Mouse (Mus musculus): ENCODE data around the gene Mab21l1.

The Mab21l1 gene

DNA sequence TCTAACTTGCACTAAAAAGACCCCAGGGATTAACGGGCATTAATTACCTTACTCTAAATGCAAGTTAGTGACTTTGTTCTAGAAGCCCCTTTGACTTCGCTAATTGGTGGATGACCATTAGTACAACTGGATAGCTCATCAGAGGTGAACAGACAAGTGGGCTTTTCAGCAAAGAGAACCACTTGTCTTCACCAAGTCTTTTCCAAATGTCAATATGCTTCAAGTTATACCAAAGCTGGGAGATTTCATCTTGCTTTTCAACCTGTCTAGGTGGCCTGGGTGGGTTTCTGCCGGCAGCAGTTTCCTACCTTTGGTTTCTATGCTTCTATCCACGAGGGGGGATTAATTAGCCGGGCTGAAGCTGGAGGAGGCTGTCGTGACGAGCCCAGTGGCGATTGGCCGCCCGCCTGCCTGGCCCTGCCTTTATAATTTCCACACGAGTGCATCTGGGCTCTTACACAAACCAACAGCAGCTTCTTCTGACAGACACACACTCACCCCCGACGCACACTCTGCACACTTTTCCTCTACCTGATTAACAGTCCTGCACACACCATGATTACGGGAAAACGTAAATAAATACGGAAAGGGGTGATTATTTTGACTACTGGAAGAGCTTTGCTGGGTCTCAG, at the start of gene Mab21l1:
Gene Mab21l1 (plus strand): TSS at position 455 of the 632 bp plus-strand sequence.
- CTCF ChIA-PET = no interaction called here

GRCm38 (mm10) chr3:55733665-55734064, 48.6 kb upstream of the Mab21l1 start:
- CTCF ChIA-PET = no interaction called here

GRCm38 (mm10) chr3:55741428-55741827, 40.9 kb upstream of the Mab21l1 start:
- CTCF ChIA-PET = no interaction called here

GRCm38 (mm10) chr3:55742218-55742617, 40.1 kb upstream of the Mab21l1 start:
- CTCF ChIA-PET = interaction anchor here (0.6 kb wide), 1 partner anchor 15 kb away, joined by 3 read pairs; no protein-coding TSS in a partner anchor

DNA sequence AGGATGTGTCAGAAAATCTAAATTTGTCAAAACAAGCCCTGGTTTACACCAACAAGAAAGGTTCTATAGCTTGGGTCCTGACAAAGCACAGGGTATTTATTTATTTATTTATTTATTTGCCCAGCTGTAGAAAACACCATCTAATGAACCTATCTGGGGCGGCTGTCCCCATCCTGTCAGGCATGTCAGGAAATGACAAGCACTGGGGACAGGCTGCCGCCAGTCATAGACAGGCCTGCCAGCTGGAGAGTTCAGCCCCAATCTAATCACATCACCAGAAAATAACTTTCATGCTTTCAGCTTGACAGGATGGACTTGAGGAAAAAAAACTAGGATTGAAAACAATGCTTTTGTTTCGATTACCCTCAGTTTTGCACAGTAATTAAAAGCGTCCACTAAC, 39.7 kb upstream of the Mab21l1 start:
- CTCF ChIA-PET = interaction anchor here (0.6 kb wide), 1 partner anchor 15 kb away, joined by 3 read pairs; no protein-coding TSS in a partner anchor

- CTCF ChIA-PET = no interaction called here
Measured at GRCm38 (mm10) chr3:55743885-55744284, 38.4 kb upstream of the Mab21l1 start.

DNA sequence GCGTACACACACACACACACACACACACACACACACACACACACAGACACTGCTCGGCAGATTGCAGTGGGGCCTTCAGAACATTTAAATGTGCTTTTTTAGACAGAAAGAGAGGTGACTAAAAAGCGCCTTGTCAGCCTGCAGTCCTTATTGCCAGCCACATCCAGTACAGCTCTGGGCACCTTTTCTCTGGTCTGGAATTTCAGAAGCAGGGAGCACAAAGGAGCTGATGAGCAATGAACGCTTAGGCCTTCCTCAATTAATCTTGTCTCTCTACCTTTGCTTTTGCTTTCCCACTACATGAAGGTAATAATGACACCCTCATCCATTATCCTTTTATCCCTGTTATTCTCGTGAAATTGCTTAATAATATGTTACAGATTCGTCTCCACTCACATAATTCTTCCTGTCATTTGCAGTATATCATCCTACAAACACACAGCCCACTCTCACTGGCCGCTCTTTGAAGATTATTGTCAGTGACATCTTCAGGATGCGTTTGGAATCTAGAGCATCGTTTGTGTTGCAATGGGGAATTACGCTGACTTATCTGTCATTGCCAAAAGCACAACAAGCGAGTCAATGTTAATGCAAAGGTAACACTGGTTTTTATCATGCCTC, 31.8 kb upstream of the Mab21l1 start:
- CTCF ChIA-PET = no interaction called here

GRCm38 (mm10) chr3:55751363-55751762, 30.9 kb upstream of the Mab21l1 start:
- CTCF ChIA-PET = no interaction called here

DNA sequence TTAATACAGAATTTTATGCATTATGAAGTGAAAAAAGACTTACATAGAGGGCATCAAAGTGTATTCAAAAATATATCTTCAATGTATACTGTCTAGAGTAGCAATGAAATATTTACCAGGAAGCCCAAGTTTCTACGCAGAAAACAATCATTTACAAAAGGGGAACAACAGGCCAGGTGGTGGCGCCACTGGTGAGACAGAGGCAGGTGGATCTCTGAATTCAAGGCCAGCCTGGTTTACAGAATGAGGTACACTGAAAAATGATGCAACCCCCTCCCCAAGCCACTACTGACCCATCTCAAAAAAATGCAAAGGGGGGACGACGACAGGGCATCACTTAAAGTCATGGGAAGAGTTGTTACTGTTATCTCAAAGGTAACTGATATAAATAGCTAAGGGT, 29.8 kb upstream of the Mab21l1 start:
- CTCF ChIA-PET = no interaction called here

DNA sequence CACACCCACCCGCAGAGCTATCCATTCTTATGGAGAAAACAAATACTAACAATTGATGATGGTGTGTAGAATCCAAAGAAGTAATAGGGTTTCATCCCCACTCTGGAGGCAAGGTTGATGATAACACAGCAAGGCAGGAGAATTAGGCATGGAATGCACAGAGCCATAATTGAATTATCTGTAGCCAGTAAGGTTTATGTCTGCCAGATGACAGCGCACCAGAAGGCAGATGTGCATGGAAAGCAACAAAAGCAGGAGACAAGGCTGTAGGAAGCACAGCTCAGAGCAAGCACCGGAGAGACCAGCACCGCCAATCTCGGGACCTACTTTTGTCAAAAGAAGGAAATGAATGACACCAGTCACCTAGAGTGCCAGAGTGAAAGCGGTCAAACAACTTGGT, 28.4 kb upstream of the Mab21l1 start:
- CTCF ChIA-PET = no interaction called here

GRCm38 (mm10) chr3:55754981-55755608, 27.2 kb upstream of the Mab21l1 start:
- CTCF ChIA-PET = no interaction called here

DNA sequence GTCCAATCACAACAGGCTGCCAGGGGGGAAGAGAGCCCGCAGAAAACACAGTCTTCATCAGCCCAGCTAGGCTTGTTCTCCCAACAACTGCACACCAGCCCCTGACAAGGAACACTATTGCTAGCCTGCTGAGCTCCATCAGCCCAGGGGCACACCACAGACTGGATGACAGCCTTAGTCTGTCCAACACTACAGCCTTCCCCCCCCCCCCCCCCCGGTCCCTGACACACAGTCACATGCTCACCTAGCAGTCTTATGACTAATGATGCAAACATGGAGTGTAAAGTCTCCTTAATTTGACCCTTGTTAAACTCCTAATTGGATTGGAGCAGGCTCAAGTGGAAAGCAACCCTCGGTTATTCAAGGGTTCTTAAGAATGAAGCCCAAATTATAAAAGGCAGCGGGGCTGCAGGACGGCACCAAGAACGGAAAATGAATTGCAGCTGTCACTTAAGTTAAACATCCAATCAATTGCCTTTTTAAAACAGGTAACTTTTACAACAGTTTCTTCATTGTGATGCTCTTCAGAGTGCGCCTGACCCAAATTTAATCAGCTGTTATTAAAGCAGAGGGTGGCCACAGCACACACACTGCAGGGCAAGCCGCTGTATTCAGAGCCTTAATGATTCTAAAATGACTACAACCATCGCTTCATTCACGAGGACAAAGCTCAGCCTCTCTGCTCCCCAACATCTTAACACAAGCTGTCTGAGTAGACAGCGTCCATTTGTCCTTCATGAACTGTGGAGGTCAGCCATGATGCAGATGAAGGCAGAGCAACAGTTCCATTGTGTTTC, 26.3 kb upstream of the Mab21l1 start:
- CTCF ChIA-PET = interaction anchor here (0.5 kb wide), 1 partner anchor 10 kb away, joined by 3 read pairs; no protein-coding TSS in a partner anchor

DNA sequence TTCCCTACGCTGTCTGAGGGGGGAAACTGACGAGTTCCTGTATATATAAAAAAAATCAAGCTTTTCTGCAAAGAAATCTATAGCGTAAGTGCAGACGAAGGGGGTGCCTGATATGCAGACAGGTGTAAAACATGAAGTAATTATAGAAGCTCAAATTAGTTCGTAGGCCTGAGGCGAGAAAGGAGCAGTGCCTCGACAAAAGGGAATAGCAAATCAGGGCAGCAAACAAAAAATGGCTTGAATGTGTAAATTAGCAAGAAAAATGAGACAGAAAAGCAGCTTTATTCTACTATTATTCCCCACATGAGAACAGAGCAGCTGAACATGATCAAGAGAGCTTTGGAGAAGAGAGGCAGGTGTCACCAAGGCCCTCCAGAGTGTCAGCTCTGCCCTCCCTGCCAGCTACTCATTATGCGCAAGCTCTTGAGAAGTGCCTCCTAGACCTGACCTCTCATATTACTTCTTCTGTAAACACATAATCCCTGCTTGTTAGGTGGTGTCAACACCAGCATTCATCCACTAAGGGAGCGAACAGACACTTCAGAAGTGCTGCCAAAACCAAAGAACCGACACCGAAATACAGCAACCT, 25.6 kb upstream of the Mab21l1 start:
- CTCF ChIA-PET = interaction anchor here (0.5 kb wide), 1 partner anchor 9 kb away, joined by 3 read pairs; no protein-coding TSS in a partner anchor

GRCm38 (mm10) chr3:55758297-55758696, 24.0 kb upstream of the Mab21l1 start:
- CTCF ChIA-PET = no interaction called here

GRCm38 (mm10) chr3:55763591-55763990, 18.7 kb upstream of the Mab21l1 start:
- CTCF ChIA-PET = no interaction called here

DNA sequence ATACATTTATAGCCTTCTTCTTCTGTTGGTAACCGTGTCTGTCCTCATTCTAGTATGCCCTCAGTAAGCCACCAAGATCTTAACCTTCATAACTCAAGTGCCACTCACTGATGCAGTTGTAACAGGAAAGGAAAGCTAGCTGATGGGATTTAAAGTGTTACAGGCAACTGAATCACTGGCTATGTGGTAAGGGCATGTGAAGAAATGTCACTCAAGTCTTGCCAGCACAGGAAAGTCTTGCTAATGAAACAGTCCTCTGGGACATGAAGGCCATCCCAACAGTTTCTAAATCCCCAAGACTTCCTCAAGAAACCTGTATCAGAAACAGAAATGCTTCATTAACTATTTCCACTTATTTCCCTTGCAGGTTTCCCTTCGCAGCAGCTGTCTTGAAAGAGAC, 13.7 kb upstream of the Mab21l1 start:
- CTCF ChIA-PET = no interaction called here

- CTCF ChIA-PET = no interaction called here
Measured at GRCm38 (mm10) chr3:55769308-55769707, 13.0 kb upstream of the Mab21l1 start.

DNA sequence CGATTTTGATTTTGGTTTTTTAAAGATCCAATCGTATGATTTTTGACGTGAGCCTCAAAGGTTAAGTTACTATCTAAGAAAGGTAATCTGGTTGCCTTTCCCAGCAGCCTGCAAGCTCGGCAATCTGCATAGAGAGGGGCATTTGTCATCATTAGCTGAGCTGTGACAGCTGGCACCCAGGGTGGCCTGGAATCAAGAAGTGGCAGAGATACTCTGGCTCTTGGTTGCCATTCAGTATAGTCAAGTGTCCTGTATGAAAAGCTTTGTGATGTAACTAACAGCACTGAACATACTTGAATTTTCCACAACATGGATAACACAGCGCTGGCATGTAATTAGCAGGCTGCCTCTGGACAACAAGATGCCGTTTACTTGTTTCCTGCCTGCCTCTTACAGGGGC, 8.1 kb upstream of the Mab21l1 start:
- CTCF ChIA-PET = no interaction called here

DNA sequence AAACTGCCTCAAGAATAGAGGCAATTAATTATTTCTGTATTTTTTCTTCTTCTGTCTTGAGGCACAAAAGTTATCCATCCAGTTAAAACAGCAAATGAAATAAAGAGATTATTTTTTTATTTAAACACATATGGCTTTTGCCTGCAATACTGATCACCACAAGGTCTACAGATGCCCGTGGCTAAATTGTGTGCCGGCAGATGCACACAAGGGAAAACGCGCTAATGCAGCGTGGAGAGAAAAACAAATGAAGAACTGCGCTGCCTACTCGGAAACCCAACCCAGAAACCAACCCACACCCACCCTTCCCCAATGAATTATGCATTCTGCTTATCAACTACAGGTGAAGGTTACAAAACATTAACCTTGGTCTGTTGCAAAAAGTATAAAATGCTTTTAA, 7.1 kb upstream of the Mab21l1 start:
- CTCF ChIA-PET = no interaction called here

- CTCF ChIA-PET = no interaction called here
Measured at GRCm38 (mm10) chr3:55775753-55776152, 6.6 kb upstream of the Mab21l1 start.

DNA sequence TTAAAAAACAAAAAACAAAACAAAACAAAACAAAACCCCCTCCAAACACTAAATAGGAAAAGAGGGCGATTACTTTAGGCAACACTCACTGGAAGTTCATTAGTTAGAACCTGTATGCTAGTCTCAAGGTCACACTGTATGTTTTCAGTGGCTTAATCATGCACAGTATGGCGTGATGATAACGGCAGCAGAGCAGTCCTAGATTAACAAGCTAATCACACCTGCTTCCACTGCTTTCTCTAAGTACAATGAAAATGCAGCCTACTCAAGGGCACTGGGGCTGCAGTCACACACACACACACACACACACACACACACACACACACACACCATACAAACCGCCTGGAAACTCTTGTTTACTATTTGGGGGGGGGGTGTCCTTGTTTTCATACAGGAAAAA, 4.8 kb upstream of the Mab21l1 start:
- CTCF ChIA-PET = no interaction called here

Measured in spleen, embryonic (tissue).